Mouse (Mus musculus) ES-E14 (cell line): Measurements from ENCODE around the gene Trmt1l.

Source experiments
- CHD2 ChIP-seq: IDR thresholded peaks from 2 replicates; pipeline ENCODE4 v1.6.1; 2014; ENCODE audit warnings: mild to moderate bottlenecking, low read depth, low read length, inconsistent platforms
- ZNF384 ChIP-seq: IDR thresholded peaks from 2 replicates; pipeline ENCODE4 v1.6.1; 2012; ENCODE audit warnings: low read depth, low read length, inconsistent platforms

GRCm38 (mm10) chr1:151498381-151498780 is 70.0 kb downstream of the Trmt1l start:
- TF ChIP-seq CHD2 (no peak), ZNF384 (no peak)
